Comparison of ENCODE assay signal across 12 mouse cellular contexts in genomic region chr15:96290001-96290400, GRCm38 (mm10). TPM values are rescaled to one million over a fixed set of nuclear protein-coding genes. Genes with fewer than 3 reads are reported as not detected.
A peak's percentile ranks its signal among the peaks of the same experiment; 100 is the strongest.
DNase-seq lines count a peak whose midpoint lies in the region; ATAC-seq lines count a peak whose summit lies in the region.
"Had no signal": no experiment of that assay in that cellular context is flagged by ENCODE, and none has a peak within 500 bp of the region (broad histone marks: within the 10 kb centered on the region; RNA-seq: fewer than 3 reads in every experiment).

No protein-coding gene starts in this region.

- 47% methylated on average over 1 of the region's 1 CpGs for WGBS in heart, embryonic 14.5 days
- WGBS in hindbrain, embryonic 14.5 days = 78% methylated on average over 1 of the region's 1 CpGs
- 84% methylated on average over 1 of the region's 1 CpGs for WGBS in midbrain, embryonic 11.5 days

- no peak overlapping the region for H3K27ac ChIP-seq in heart, embryonic 14.5 days (replicated peaks in 1 of 2; ENCODE audit: control insufficient read depth in 1 of 2, insufficient read depth in 1 of 2, low read depth in 2 of 2, low read length in 2 of 2)
- no peak overlapping the region for H3K27ac ChIP-seq in hindbrain, embryonic 14.5 days
- no peak overlapping the region for H3K27ac ChIP-seq in midbrain, embryonic 11.5 days (ENCODE audit: low read depth, low read length)

- no peaks in the 10 kb centered on the region for H3K27me3 ChIP-seq in heart, embryonic 14.5 days (ENCODE audit: control insufficient read depth, insufficient read depth, low read length)
- no peaks in the 10 kb centered on the region for H3K27me3 ChIP-seq in hindbrain, embryonic 14.5 days (ENCODE audit: control insufficient read depth, insufficient read depth, low read length)
- H3K27me3 ChIP-seq in midbrain, embryonic 11.5 days (ENCODE audit: control insufficient read depth, insufficient read depth, low read length) = no peaks in the 10 kb centered on the region

- intact Hi-C loops in left cerebral cortex, postnatal 25 days (cut with DNase I) = no loop called here

- no peak for ATAC-seq in heart, embryonic 14.5 days (ENCODE audit: insufficient number of reproducible peaks, insufficient read depth, low FRiP score, low read depth)
- no peak for ATAC-seq in hindbrain, embryonic 14.5 days (ENCODE audit: low FRiP score)
- ATAC-seq in midbrain, embryonic 11.5 days (ENCODE audit: low FRiP score) = no peak

- H3K36me3 ChIP-seq in heart, embryonic 14.5 days (ENCODE audit: control insufficient read depth, insufficient read depth, low read length) = peaks cover 26% of the 10 kb centered on the region
- peaks cover 9% of the 10 kb centered on the region for H3K36me3 ChIP-seq in hindbrain, embryonic 14.5 days (replicated peaks; ENCODE audit: control insufficient read depth, insufficient read depth)
- 0 out of 2 replicates have a peak, but pooled peaks cover 3% of the 10 kb centered on the region for H3K36me3 ChIP-seq in midbrain, embryonic 11.5 days (ENCODE audit: control insufficient read depth, insufficient read depth, low read length)

- H3K9me3 ChIP-seq in heart, embryonic 14.5 days (ENCODE audit: control insufficient read depth, low read length) = no peaks in the 10 kb centered on the region
- H3K9me3 ChIP-seq in hindbrain, embryonic 14.5 days (ENCODE audit: control insufficient read depth, low read length) = no peaks in the 10 kb centered on the region
- no peaks in the 10 kb centered on the region for H3K9me3 ChIP-seq in midbrain, embryonic 11.5 days (ENCODE audit: control insufficient read depth, low read length)

- DNase-seq in heart, adult 18-20 months = no peak
- DNase-seq in Muller cell, postnatal 12 days (ENCODE audit: inconsistent ontology term) = peak; percentile 14
- no peak for DNase-seq in hindbrain, embryonic 14.5 days (ENCODE audit: low spot score)
- no peak for DNase-seq in midbrain, embryonic 11.5 days (ENCODE audit: low spot score, missing footprints)
- DNase-seq in left cerebral cortex, postnatal 25 days (ENCODE audit: low spot score in 2 of 2) = no peak
- DNase-seq in urinary bladder, postnatal 25 days (ENCODE audit: low spot score) = no peak
- DNase-seq in MN1 (ENCODE audit: low spot score) = no peak
- DNase-seq: adrenal gland, adult 8-10 months; embryo, embryonic 11 days; kidney, adult 8-10 months; lung, postnatal 4 days had no signal

- H3K4me2 ChIP-seq in heart, embryonic 14.5 days (ENCODE audit: low read length) = peak overlapping the region; percentile 50
- peak overlapping the region; percentile 46 for H3K4me2 ChIP-seq in hindbrain, embryonic 14.5 days (replicated peaks)
- H3K4me2 ChIP-seq in midbrain, embryonic 11.5 days = peak overlapping the region; percentile 35; the same call in 1 of the 2 replicates

- peaks cover 4 to 31% of the 10 kb centered on the region in 2 experiments for H3K4me1 ChIP-seq in heart, embryonic 14.5 days (ENCODE audit: control insufficient read depth in 2 of 2, insufficient read depth in 2 of 2, low read length in 2 of 2)
- H3K4me1 ChIP-seq in hindbrain, embryonic 14.5 days (replicated peaks; ENCODE audit: control insufficient read depth, insufficient read depth, low read length) = peaks cover 16% of the 10 kb centered on the region
- H3K4me1 ChIP-seq in midbrain, embryonic 11.5 days (ENCODE audit: control insufficient read depth, insufficient read depth, low read length) = peaks cover 9% of the 10 kb centered on the region

- peak overlapping the region in 1 of 2 experiments; percentile 11; a peak in 2 of 4 replicates for H3K4me3 ChIP-seq in heart, embryonic 14.5 days (ENCODE audit: control insufficient read depth in 1 of 2, insufficient read depth in 1 of 2, low read depth in 1 of 2, low read length in 2 of 2)
- H3K4me3 ChIP-seq in hindbrain, embryonic 14.5 days (replicated peaks; ENCODE audit: low read length) = peak overlapping the region; percentile 16; the same call in 1 of the 2 replicates
- no peak overlapping the region for H3K4me3 ChIP-seq in midbrain, embryonic 11.5 days (ENCODE audit: low read depth, low read length)

- H3K9ac ChIP-seq in heart, embryonic 14.5 days (ENCODE audit: low read length) = peak overlapping the region; percentile 46; the same call in 1 of the 2 replicates
- no peak overlapping the region for H3K9ac ChIP-seq in hindbrain, embryonic 14.5 days
- no peak overlapping the region for H3K9ac ChIP-seq in midbrain, embryonic 11.5 days (ENCODE audit: low read length)

RNA-seq across cellular contexts. Expression of gene Arid2, which starts 2.7 kb away (rescaled TPM):
- 19.4 and 20.3 TPM in 2 replicates for polyA plus RNA-seq in heart, embryonic 14.5 days (2014; fragmentation: Nextera tagmentation; extraction: Ambion mirVana)
- total RNA-seq in heart, adult 18-20 months (2021) = 10 to 100 TPM; 17.9 to 19.3 TPM
- polyA plus RNA-seq in hindbrain, embryonic 14.5 days (2014; fragmentation: Nextera tagmentation; extraction: Ambion mirVana) = 23.2 and 23.7 TPM in 2 replicates
- 34.8 and 35.5 TPM in 2 replicates for polyA plus RNA-seq in midbrain, embryonic 11.5 days (2014; fragmentation: Nextera tagmentation; extraction: Ambion mirVana)
- 10 to 100 TPM; 35.3 to 36.0 TPM for total RNA-seq in left cerebral cortex, postnatal 25 days (2021)
